Mouse (Mus musculus) limb, embryonic 14.5 days (tissue): ENCODE results near the gene Fgfr2. TPM values are rescaled to one million over a fixed set of nuclear protein-coding genes. Genes with fewer than 3 reads are reported as not detected.

ENCODE experiments used
- ATAC-seq: fragments of 200-750 bp; cut with Nextera tagmentation; 2 replicates; pipeline ENCODE4 v1.8.0; 2017; ENCODE audit warnings: low read depth, moderate number of reproducible peaks, moderate TSS enrichment; ENCODE audit not compliant: low FRiP score
- DNase-seq: peaks from one replicate; pipeline ENCODE4 v3.0.0-alpha.2; 2015; ENCODE audit warnings: low spot score
- H3K27ac ChIP-seq: fragments of 300-500 bp; sonication (generic); replicated peaks from 2 replicates; pipeline ENCODE4 v1.5.1; 2014; ENCODE audit warnings: low read depth, mild to moderate bottlenecking, low read length, moderate library complexity, mixed read lengths
- H3K27me3 ChIP-seq: fragments of 300-500 bp; sonication (generic); 2 replicates; pipeline ENCODE4 v1.6.1; 2014; ENCODE audit warnings: low read length, mixed read lengths; ENCODE audit not compliant: control insufficient read depth, insufficient read depth
- H3K36me3 ChIP-seq: fragments of 300-500 bp; sonication (generic); 2 replicates; pipeline ENCODE4 v1.6.1; 2014; ENCODE audit warnings: mild to moderate bottlenecking, low read length, moderate library complexity, mixed read lengths; ENCODE audit not compliant: control insufficient read depth, insufficient read depth
- H3K4me1 ChIP-seq: fragments of 300-500 bp; sonication (generic); 2 replicates; pipeline ENCODE4 v1.6.1; 2014; ENCODE audit warnings: antibody characterized with exemption, low read length, mixed read lengths; ENCODE audit not compliant: control insufficient read depth, insufficient read depth
- H3K4me2 ChIP-seq: fragments of 300-500 bp; sonication (generic); replicated peaks from 2 replicates; pipeline ENCODE4 v1.6.1; 2014; ENCODE audit warnings: low read depth, mild to moderate bottlenecking, low read length, moderate library complexity; ENCODE audit not compliant: severe bottlenecking
- H3K4me3 ChIP-seq: fragments of 300-500 bp; sonication (generic); replicated peaks from 2 replicates; pipeline ENCODE4 v1.5.1; 2014; ENCODE audit warnings: low read length
- H3K9ac ChIP-seq: fragments of 300-500 bp; sonication (generic); 2 replicates; pipeline ENCODE4 v1.6.1; 2014; ENCODE audit warnings: mild to moderate bottlenecking, low read depth, low read length, moderate library complexity; ENCODE audit not compliant: severe bottlenecking
- H3K9me3 ChIP-seq: fragments of 300-500 bp; sonication (generic); 2 replicates; pipeline ENCODE4 v1.6.1; 2016; ENCODE audit warnings: low read length; ENCODE audit not compliant: control insufficient read depth
- POLR2A ChIP-seq: fragments of 200-500 bp; IDR thresholded peaks from 2 replicates; pipeline ENCODE4 v1.8.0; 2012; ENCODE audit warnings: inconsistent platforms, mild to moderate bottlenecking, moderate library complexity, borderline replicate concordance; ENCODE audit not compliant: insufficient read depth, insufficient read length; ENCODE audit errors: extremely low read depth
- WGBS: fragments of 180-500 bp; shearing (Covaris S2); extraction: QIAGEN DNeasy Blood & Tissue Kit; methylation state at CpG from one replicate; pipeline ENCODE4 v1.1.7; 2014; 5-methylcytosine and 5-hydroxymethylcytosine counted together
- polyA plus RNA-seq, 2 experiments: library from polyadenylated mRNA; depleted of rRNA in 1 of 2; stranded (reverse) in 1 of 2; unstranded in 1 of 2; fragments of >200 nt; fragmentation: Nextera tagmentation in 1 of 2; extraction: Ambion mirVana in 1 of 2; gene quantifications; 2 replicates each; pipeline versions ENCODE4 v1.2.1 to v1.2.3; 2012 to 2014

Fgfr2 gene
- polyA plus RNA-seq, 2 experiments: 131 to 133 TPM

DNA sequence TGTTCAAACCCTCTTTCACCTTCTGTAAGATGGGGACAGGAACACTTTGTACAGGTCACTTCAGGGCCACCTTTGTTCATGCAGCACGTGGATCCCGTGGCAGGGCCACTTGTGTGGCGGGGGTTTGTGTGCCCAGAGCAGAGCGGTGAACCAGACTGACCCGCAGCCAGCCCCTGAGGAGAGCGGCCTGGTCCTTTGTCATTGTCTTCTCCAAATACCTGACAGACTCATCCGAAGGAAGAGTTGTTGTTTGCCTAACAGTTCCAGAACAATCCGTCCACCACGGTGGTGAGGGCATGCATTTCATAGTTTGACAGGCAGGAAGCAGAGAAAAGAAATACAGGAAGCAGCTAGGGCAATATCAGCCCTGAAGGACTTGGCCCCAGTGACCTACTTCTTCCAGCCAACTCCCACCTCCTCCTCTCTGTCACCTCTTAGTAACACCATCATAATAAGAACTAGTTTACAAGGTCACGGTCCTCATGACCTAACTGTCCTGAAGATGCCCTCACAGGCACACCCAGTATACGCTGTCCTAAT is 2365.8 kb downstream of the Fgfr2 start:
- DNase-seq (no peak), ATAC-seq (no peak)
- 90% methylated on average over 11 of the region's 11 CpGs for WGBS
- Histone ChIP-seq H3K4me3 (no peak overlapping the region), H3K9me3 (no peaks in the 10 kb centered on the region), H3K36me3 (peaks cover 65% of the 10 kb centered on the region), H3K4me2 (no peak overlapping the region), H3K4me1 (no peaks in the 10 kb centered on the region), H3K9ac (no peak overlapping the region), H3K27ac (no peak overlapping the region), H3K27me3 (no peaks in the 10 kb centered on the region)
- no peak for TF ChIP-seq POLR2A

DNA sequence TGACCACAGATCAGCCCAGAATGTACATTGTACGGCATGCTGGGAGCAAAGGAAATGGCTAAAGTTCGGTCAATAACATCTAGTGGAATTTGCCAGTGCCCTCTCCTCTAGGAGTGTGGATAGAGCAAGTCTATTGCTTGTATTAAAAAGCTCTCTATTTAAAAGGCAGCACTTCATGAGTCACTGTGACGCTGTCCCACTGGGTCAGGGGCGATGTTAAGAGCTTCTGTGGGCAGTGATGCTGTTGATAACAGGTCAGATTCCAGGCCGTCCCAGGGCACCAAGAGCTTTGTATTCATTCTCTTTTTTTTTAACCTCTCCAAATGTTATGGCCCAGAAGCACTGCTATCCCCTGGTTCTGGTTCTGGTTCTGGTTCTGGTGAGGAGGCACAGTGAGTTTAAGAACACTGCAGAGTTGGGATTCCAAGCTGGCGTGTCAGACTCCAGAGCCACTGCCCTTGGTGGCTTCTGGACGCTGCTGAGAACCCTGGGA is 2366.8 kb downstream of the Fgfr2 start:
- DNase-seq (no peak), ATAC-seq (no peak)
- H3K4me3 ChIP-seq: no peak overlapping the region
- H3K9me3 ChIP-seq: no peaks in the 10 kb centered on the region
- no peak overlapping the region for H3K27ac ChIP-seq
- H3K4me1 ChIP-seq: no peaks in the 10 kb centered on the region
- H3K4me2 ChIP-seq: no peak overlapping the region
- 87% methylated on average over 7 of the region's 7 CpGs for WGBS
- TF ChIP-seq POLR2A: no peak
- H3K27me3 ChIP-seq: no peaks in the 10 kb centered on the region
- no peak overlapping the region for H3K9ac ChIP-seq
- peaks cover 73% of the 10 kb centered on the region for H3K36me3 ChIP-seq

DNA sequence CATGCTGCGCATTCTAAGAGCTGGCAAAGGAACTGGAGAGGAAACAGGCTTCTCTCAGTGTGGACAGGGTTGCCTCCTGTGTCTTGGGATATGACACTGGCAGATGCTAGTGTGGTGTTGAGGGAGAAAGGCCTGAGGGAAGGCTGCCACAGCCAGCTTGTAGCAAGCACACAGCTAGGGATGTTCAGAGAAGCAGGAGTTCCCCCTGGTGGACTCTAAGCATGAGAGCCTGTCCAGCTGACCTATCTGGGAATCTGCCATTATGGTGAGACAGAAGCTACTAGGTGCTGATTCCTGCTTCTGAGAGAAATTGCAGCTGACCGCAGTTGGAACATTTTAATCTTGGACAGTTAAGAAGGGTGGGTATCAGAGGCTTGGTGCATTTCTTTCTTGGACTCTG is 2368.4 kb downstream of the Fgfr2 start:
- H3K4me1 ChIP-seq: no peaks in the 10 kb centered on the region
- DNase-seq (peak; percentile 10), ATAC-seq (no peak)
- no peak overlapping the region for H3K9ac ChIP-seq
- H3K27ac ChIP-seq: no peak overlapping the region
- H3K4me2 ChIP-seq: no peak overlapping the region
- H3K27me3 ChIP-seq: no peaks in the 10 kb centered on the region
- no peaks in the 10 kb centered on the region for H3K9me3 ChIP-seq
- 97% methylated on average over 2 of the region's 2 CpGs for WGBS
- H3K4me3 ChIP-seq: no peak overlapping the region
- peaks cover 72% of the 10 kb centered on the region for H3K36me3 ChIP-seq
- no peak for TF ChIP-seq POLR2A

GRCm38 (mm10) chr7:130751678-130752077 is 2371.5 kb downstream of the Fgfr2 start:
- TF ChIP-seq POLR2A: no peak
- ATAC-seq: no peak
- Histone ChIP-seq H3K9ac (no peak overlapping the region), H3K27ac (no peak overlapping the region), H3K4me2 (no peak overlapping the region), H3K36me3 (peaks cover 77% of the 10 kb centered on the region), H3K27me3 (no peaks in the 10 kb centered on the region), H3K4me1 (no peaks in the 10 kb centered on the region), H3K9me3 (no peaks in the 10 kb centered on the region), H3K4me3 (no peak overlapping the region)
- no peak for DNase-seq
- WGBS: 83% methylated on average over 9 of the region's 9 CpGs

GRCm38 (mm10) chr7:130750752-130751490 is 2372.2 kb downstream of the Fgfr2 start:
- no peak for TF ChIP-seq POLR2A
- Histone ChIP-seq H3K4me2 (no peak overlapping the region), H3K27ac (no peak overlapping the region), H3K9me3 (no peaks in the 10 kb centered on the region), H3K9ac (no peak overlapping the region), H3K36me3 (peaks cover 80% of the 10 kb centered on the region), H3K4me1 (no peaks in the 10 kb centered on the region), H3K27me3 (no peaks in the 10 kb centered on the region), H3K4me3 (no peak overlapping the region)
- DNase-seq (no peak), ATAC-seq (no peak)
- WGBS: 60% methylated on average over 17 of the region's 17 CpGs

DNA sequence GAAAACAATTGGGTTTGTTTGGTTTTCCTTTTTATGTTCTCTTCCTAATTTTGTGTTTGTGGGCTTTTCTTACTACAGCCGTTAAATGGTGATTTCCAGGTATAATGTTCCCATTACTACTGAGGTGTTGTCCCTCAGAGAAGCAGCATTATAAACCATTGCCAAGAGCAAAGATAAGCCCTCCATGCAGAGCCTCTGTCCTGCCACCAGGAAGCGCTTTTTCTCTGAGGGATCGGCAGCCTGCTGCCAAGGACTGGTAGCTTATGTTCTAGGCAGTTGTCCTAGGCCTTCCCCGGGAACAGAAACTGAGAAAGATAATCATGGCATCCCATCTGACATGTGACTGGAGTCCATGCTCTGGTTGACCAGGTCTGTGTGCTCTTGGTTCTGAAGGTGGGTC is 2374.0 kb downstream of the Fgfr2 start:
- no peak overlapping the region for H3K27ac ChIP-seq
- ATAC-seq: no peak
- no peaks in the 10 kb centered on the region for H3K4me1 ChIP-seq
- WGBS: 96% methylated on average over 4 of the region's 4 CpGs
- no peaks in the 10 kb centered on the region for H3K27me3 ChIP-seq
- no peak overlapping the region for H3K4me2 ChIP-seq
- peaks cover 81% of the 10 kb centered on the region for H3K36me3 ChIP-seq
- H3K9ac ChIP-seq: no peak overlapping the region
- TF ChIP-seq POLR2A: no peak
- H3K4me3 ChIP-seq: no peak overlapping the region
- no peak for DNase-seq
- no peaks in the 10 kb centered on the region for H3K9me3 ChIP-seq
